In the genomic region with DNA sequence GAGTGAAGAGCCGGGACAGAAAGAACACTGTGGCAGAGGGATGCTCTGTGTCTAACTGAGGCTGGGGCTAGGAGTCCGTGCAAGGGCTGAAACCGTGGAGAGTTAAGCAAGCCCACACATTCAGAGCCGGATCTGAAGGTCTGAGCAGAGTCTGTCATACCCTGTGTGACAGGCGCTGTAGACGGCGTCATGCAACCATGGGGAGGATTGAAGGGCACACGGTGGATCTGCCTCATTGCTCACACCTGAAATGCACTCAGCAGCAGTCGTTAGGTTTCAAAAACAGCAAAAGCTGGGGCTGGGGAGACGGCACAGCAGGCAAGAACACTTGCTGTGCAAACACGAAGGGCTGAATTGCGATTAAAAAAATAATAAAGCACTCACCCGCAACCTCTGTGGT, we compare ENCODE assay signal across 11 mouse cellular contexts.
A peak's percentile ranks its signal among the peaks of the same experiment; 100 is the strongest.
DNase-seq lines count a peak whose midpoint lies in the region; ATAC-seq and TF ChIP-seq lines count a peak whose summit lies in the region.
"Had no signal": no experiment of that assay in that cellular context is flagged by ENCODE, and none has a peak within 500 bp of the region (broad histone marks: within the 10 kb centered on the region; RNA-seq: fewer than 3 reads in every experiment).

No protein-coding gene starts in this region.

- no peak for TF ChIP-seq CTCF in liver, postnatal 0 days (IDR thresholded peaks at IDR 0.05; ENCODE audit: low read depth)
- no peak for TF ChIP-seq CTCF in lung, postnatal 0 days (IDR thresholded peaks at IDR 0.05)

- TF ChIP-seq EP300 in liver, postnatal 0 days (IDR thresholded peaks at IDR 0.05; ENCODE audit: low read depth) = no peak
- no peak for TF ChIP-seq EP300 in lung, postnatal 0 days (IDR thresholded peaks at IDR 0.05)

- no peak overlapping the region for H3K9ac ChIP-seq in kidney, embryonic 16.5 days (replicated peaks; ENCODE audit: low read length)
- no peak overlapping the region for H3K9ac ChIP-seq in forebrain, embryonic 15.5 days (replicated peaks)
- H3K9ac ChIP-seq in liver, postnatal 0 days (replicated peaks) = no peak overlapping the region
- 0 out of 2 replicates have a peak overlapping the region, but pooled peaks have one; percentile 14 for H3K9ac ChIP-seq in neural tube, embryonic 15.5 days (replicated peaks)
- H3K9ac ChIP-seq in lung, postnatal 0 days (replicated peaks; ENCODE audit: low read depth) = no peak overlapping the region
- H3K9ac ChIP-seq: heart, embryonic 15.5 days had no signal

- ATAC-seq in kidney, embryonic 16.5 days (ENCODE audit: low FRiP score, low TSS enrichment) = no peak
- no peak for ATAC-seq in forebrain, embryonic 15.5 days (replicated peaks)
- ATAC-seq in liver, postnatal 0 days = peak; percentile 15; the same call in 1 of the 2 replicates
- no peak for ATAC-seq in neural tube, embryonic 15.5 days (ENCODE audit: low FRiP score)
- ATAC-seq in lung, postnatal 0 days = no peak

- WGBS in kidney, embryonic 16.5 days = 21% methylated on average over 13 of the region's 13 CpGs
- 21% methylated on average over 13 of the region's 13 CpGs for WGBS in forebrain, embryonic 15.5 days
- 43% methylated on average over 13 of the region's 13 CpGs for WGBS in liver, postnatal 0 days (ENCODE audit: insufficient replicate concordance)
- 16% methylated on average over 13 of the region's 13 CpGs for WGBS in neural tube, embryonic 15.5 days
- WGBS in lung, postnatal 0 days = 42% methylated on average over 13 of the region's 13 CpGs

- H3K27ac ChIP-seq in kidney, embryonic 16.5 days (ENCODE audit: low read length) = 0 out of 2 replicates have a peak overlapping the region, but pooled peaks have one; percentile 4
- H3K27ac ChIP-seq in forebrain, embryonic 15.5 days (replicated peaks) = peak overlapping the region; percentile 67
- H3K27ac ChIP-seq in liver, postnatal 0 days (ENCODE audit: low read depth) = no peak overlapping the region
- H3K27ac ChIP-seq in neural tube, embryonic 15.5 days (replicated peaks) = peak overlapping the region; percentile 71
- H3K27ac ChIP-seq in lung, postnatal 0 days (ENCODE audit: low read length) = no peak overlapping the region

- no peak overlapping the region for H3K4me3 ChIP-seq in kidney, embryonic 16.5 days (ENCODE audit: low read length)
- no peak overlapping the region for H3K4me3 ChIP-seq in forebrain, embryonic 15.5 days
- no peak overlapping the region for H3K4me3 ChIP-seq in liver, postnatal 0 days (ENCODE audit: low read depth, low read length)
- H3K4me3 ChIP-seq in neural tube, embryonic 15.5 days (replicated peaks) = no peak overlapping the region
- H3K4me3 ChIP-seq in lung, postnatal 0 days (ENCODE audit: low read depth, low read length) = no peak overlapping the region
- H3K4me3 ChIP-seq: heart, embryonic 15.5 days had no signal

- no peaks in the 10 kb centered on the region for H3K27me3 ChIP-seq in kidney, embryonic 16.5 days (ENCODE audit: insufficient read depth, low read length)
- no peaks in the 10 kb centered on the region for H3K27me3 ChIP-seq in forebrain, embryonic 15.5 days
- H3K27me3 ChIP-seq in liver, postnatal 0 days (ENCODE audit: insufficient read depth, low read length) = no peaks in the 10 kb centered on the region; the same call in 1 of the 2 replicates
- H3K27me3 ChIP-seq in neural tube, embryonic 15.5 days (replicated peaks) = no peaks in the 10 kb centered on the region
- H3K27me3 ChIP-seq in lung, postnatal 0 days (replicated peaks; ENCODE audit: insufficient read depth, low read length) = no peaks in the 10 kb centered on the region
- H3K27me3 ChIP-seq: heart, embryonic 15.5 days had no signal

- H3K4me2 ChIP-seq in kidney, embryonic 16.5 days (replicated peaks; ENCODE audit: low read depth, low read length) = no peak overlapping the region
- no peak overlapping the region for H3K4me2 ChIP-seq in forebrain, embryonic 15.5 days (replicated peaks)
- H3K4me2 ChIP-seq in liver, postnatal 0 days (ENCODE audit: low read depth, low read length) = no peak overlapping the region
- no peak overlapping the region; the same call in 1 of the 2 replicates for H3K4me2 ChIP-seq in neural tube, embryonic 15.5 days
- no peak overlapping the region for H3K4me2 ChIP-seq in lung, postnatal 0 days (replicated peaks; ENCODE audit: low read depth, low read length)
- H3K4me2 ChIP-seq: heart, embryonic 15.5 days had no signal

- H3K36me3 ChIP-seq in kidney, embryonic 16.5 days (ENCODE audit: insufficient read depth, low read length) = no peaks in the 10 kb centered on the region
- no peaks in the 10 kb centered on the region for H3K36me3 ChIP-seq in forebrain, embryonic 15.5 days
- H3K36me3 ChIP-seq in liver, postnatal 0 days (replicated peaks; ENCODE audit: insufficient read depth, low read length) = no peaks in the 10 kb centered on the region
- no peaks in the 10 kb centered on the region for H3K36me3 ChIP-seq in neural tube, embryonic 15.5 days
- no peaks in the 10 kb centered on the region for H3K36me3 ChIP-seq in lung, postnatal 0 days (ENCODE audit: insufficient read depth, low read length)
- H3K36me3 ChIP-seq: heart, embryonic 15.5 days had no signal

- H3K4me1 ChIP-seq in kidney, embryonic 16.5 days (ENCODE audit: insufficient read depth, low read length) = peaks cover 70% of the 10 kb centered on the region
- H3K4me1 ChIP-seq in forebrain, embryonic 15.5 days = peaks cover 83% of the 10 kb centered on the region
- peaks cover 7% of the 10 kb centered on the region for H3K4me1 ChIP-seq in liver, postnatal 0 days (ENCODE audit: insufficient read depth)
- peaks cover 82% of the 10 kb centered on the region for H3K4me1 ChIP-seq in neural tube, embryonic 15.5 days
- H3K4me1 ChIP-seq in lung, postnatal 0 days (ENCODE audit: insufficient read depth, low read depth, low read length) = no peaks in the 10 kb centered on the region

- no peak for DNase-seq in kidney, adult 9 months
- DNase-seq in liver, postnatal 0 days = no peak
- no peak for DNase-seq in lung, postnatal 0 days (ENCODE audit: low spot score)
- DNase-seq in embryo, embryonic 11 days = no peak
- DNase-seq in right cerebral cortex, postnatal 36 days (ENCODE audit: low spot score in 2 of 2) = no peak
- DNase-seq: kidney, adult 11 months; layer of hippocampus, adult 9-11 months had no signal

- H3K9me3 ChIP-seq in kidney, embryonic 16.5 days (ENCODE audit: low read length) = no peaks in the 10 kb centered on the region
- H3K9me3 ChIP-seq in forebrain, embryonic 15.5 days = no peaks in the 10 kb centered on the region
- no peaks in the 10 kb centered on the region for H3K9me3 ChIP-seq in liver, postnatal 0 days (ENCODE audit: low read length)
- no peaks in the 10 kb centered on the region for H3K9me3 ChIP-seq in neural tube, embryonic 15.5 days (replicated peaks)
- H3K9me3 ChIP-seq in lung, postnatal 0 days (ENCODE audit: low read length) = no peaks in the 10 kb centered on the region
- H3K9me3 ChIP-seq: heart, embryonic 15.5 days had no signal

Comparison
In these comparisons a context has a peak if more than half of its experiments do, and no peak if none do; other contexts are left out.
1. H3K27ac ChIP-seq: peak in kidney, embryonic 16.5 days (single experiment), forebrain, embryonic 15.5 days (single experiment) and neural tube, embryonic 15.5 days (single experiment); none in liver, postnatal 0 days (single experiment) and lung, postnatal 0 days (single experiment).